Mouse (Mus musculus) heart, adult 2 months (tissue): ENCODE results near the gene Apex1.

Experiments
- CTCF ChIP-seq: fragments of 200-600 bp; IDR thresholded peaks from 2 replicates; pipeline ENCODE4 v1.8.1; 2022; ENCODE audit warnings: antibody characterized with exemption, mild to moderate bottlenecking, moderate library complexity
- POLR2A ChIP-seq: fragments of 200-500 bp; IDR thresholded peaks from 2 replicates; pipeline ENCODE4 v1.6.1; 2011; ENCODE audit warnings: mild to moderate bottlenecking, low read depth, low read length, control low read depth; ENCODE audit not compliant: insufficient read depth

DNA sequence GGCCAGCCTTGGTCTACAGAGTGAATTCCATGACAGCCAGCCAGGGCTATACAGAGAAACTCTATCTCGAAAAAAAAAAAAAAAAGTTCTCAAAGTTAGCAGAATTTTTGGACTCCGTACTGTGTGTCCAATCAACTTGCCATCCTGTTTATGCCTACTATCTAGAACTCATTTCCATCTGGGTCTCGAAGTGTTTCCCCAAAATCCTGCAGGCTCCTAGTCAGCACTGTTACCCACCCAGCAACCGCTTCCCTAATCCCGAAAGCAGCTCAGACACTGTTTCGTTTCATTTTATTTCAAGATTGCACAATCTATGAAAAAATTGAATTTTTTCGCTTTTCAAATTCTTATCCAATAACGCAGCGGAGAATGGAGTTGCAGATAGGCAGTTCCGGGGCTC is 30.7 kb downstream of the Apex1 start:
- no peak for TF ChIP-seq POLR2A
- no peak for TF ChIP-seq CTCF
